Mouse (Mus musculus): ENCODE data around the gene Tacc2. TPM values are rescaled to one million over a fixed set of nuclear protein-coding genes. Genes with fewer than 3 reads are reported as not detected.
A peak's percentile ranks its signal among the peaks of the same experiment; 100 is the strongest.

Gene Tacc2
- polyA plus RNA-seq, 1 experiment from 2014 or later = 34.8 TPM

DNA sequence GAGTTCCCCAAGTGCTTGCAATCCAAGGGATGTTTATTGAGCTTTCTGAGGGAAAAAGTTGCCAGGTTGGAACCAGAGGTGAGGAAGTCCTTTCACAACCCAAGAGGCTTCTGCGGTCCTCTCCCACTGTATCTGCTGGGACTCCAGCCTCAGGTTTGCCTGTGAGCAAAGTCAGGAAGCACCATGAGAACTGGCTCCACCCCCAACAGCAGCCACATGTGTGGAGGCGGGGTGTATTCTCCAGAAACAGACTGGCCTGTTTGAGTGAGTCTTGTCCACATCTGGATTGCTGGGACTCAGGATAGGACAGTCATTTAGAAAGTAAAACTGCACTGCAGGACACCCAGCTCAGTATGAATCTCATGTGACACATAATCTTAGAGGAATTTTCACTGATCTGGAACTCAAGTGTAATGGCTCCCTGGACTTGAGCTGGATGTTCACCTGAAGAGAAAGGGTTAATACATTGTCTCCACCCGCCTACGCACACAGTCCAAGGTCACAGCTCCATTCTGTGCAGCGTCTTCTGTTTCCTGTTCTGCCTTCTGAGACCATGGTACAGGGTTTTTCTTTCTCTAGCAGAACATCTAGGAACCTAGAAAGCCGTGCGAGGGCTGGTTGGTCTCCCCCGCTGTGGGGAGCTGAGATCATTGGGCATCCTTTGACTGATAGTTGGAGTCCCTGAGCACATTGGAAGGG is 149.6 kb downstream of the Tacc2 start:
- no peak overlapping the region for H3K27ac ChIP-seq
- ATAC-seq (ENCODE audit: insufficient number of reproducible peaks, insufficient read depth, low FRiP score, low TSS enrichment, low read depth) = no peak
- no peaks in the 10 kb centered on the region for H3K27me3 ChIP-seq
- H3K4me2 ChIP-seq = no peak overlapping the region
- no peaks in the 10 kb centered on the region for H3K9me3 ChIP-seq
- peaks cover 19% of the 10 kb centered on the region for H3K4me1 ChIP-seq (replicated peaks)
- WGBS = 65% methylated on average over 8 of the region's 8 CpGs
- H3K4me3 ChIP-seq (replicated peaks) = no peak overlapping the region
- peaks cover 71% of the 10 kb centered on the region for H3K36me3 ChIP-seq
- H3K9ac ChIP-seq (replicated peaks) = no peak overlapping the region

DNA sequence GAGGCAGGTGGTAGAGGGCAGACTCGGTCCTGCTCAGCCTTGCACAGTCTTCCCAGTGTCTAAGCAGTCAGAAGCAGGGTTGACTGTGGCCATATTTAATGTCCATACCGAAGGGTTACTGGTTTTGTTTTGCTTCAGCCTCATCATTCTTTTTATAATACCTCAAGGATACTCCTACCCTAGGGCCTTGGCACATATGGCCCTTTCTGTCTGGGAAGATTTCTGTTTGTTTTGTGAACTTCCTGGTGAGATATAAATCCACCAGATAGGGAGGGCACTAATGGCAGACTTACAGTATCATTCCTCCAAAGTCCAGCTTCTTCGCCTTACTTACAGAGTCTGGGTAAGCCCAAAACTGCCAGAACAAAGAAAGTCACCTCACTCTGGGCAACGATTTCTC is 150.3 kb downstream of the Tacc2 start:
- Histone ChIP-seq H3K4me1 (replicated peaks) (peaks cover 22% of the 10 kb centered on the region), H3K27ac (no peak overlapping the region), H3K27me3 (no peaks in the 10 kb centered on the region), H3K4me2 (no peak overlapping the region), H3K9ac (replicated peaks) (no peak overlapping the region), H3K4me3 (replicated peaks) (no peak overlapping the region), H3K9me3 (no peaks in the 10 kb centered on the region), H3K36me3 (peaks cover 73% of the 10 kb centered on the region)
- WGBS = 91% methylated on average over 4 of the region's 4 CpGs
- ATAC-seq (ENCODE audit: insufficient number of reproducible peaks, insufficient read depth, low FRiP score, low TSS enrichment, low read depth) = no peak

DNA sequence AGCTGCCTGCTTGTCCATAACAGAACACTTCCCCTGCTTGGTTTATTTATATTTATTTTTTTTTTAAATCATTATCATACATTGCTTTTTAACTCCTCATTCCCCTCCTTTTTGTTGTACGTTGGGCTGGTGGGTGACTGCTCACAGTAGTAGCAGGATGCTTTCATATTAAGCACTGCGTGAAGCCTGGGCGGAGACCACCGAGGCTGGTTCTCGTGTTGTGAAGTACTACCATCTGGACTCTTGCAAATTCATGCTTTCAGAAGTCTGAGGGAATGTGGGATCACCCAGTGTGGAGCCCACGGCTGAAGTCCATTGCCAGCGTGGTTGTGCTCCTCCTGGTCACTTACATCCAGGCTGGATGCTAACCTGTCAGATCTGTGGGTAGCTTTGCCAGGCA is 154.6 kb downstream of the Tacc2 start:
- H3K27ac ChIP-seq = peak overlapping the region; percentile 54; the same call in 1 of the 2 replicates
- WGBS = 72% methylated on average over 7 of the region's 7 CpGs
- H3K4me1 ChIP-seq (replicated peaks) = peaks cover 17% of the 10 kb centered on the region
- ATAC-seq (ENCODE audit: insufficient number of reproducible peaks, insufficient read depth, low FRiP score, low TSS enrichment, low read depth) = no peak
- H3K27me3 ChIP-seq = no peaks in the 10 kb centered on the region
- H3K4me2 ChIP-seq = no peak overlapping the region
- H3K9ac ChIP-seq (replicated peaks) = no peak overlapping the region
- H3K9me3 ChIP-seq = no peaks in the 10 kb centered on the region
- H3K4me3 ChIP-seq (replicated peaks) = no peak overlapping the region
- H3K36me3 ChIP-seq = peaks cover 73% of the 10 kb centered on the region

DNA sequence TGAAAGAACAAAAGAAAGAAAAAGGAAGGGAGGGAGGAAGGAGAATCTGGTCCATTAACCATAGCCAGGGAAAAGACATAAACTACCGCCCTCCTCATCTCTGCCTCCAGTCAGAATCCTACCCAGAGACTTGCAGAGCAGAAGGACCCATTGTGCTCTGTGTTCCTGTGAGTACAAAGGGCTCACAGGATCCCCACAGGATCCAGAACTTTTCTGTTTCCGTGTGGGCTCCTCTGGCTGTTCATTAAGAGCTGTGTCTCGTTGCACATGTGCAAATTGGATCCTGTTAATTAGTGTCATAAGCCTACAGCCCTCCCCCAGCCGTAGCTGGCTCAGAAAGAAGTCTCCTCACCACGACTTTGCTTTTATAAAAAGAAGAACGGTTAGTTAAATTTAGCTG is 155.7 kb downstream of the Tacc2 start:
- 0 out of 2 replicates have a peak overlapping the region, but pooled peaks have one; percentile 1 for H3K27ac ChIP-seq
- H3K9me3 ChIP-seq = no peaks in the 10 kb centered on the region
- no peak overlapping the region for H3K9ac ChIP-seq (replicated peaks)
- no peak for ATAC-seq (ENCODE audit: insufficient number of reproducible peaks, insufficient read depth, low FRiP score, low TSS enrichment, low read depth)
- peaks cover 13% of the 10 kb centered on the region for H3K4me1 ChIP-seq (replicated peaks)
- no peak overlapping the region for H3K4me2 ChIP-seq
- no peak overlapping the region for H3K4me3 ChIP-seq (replicated peaks)
- H3K36me3 ChIP-seq = peaks cover 81% of the 10 kb centered on the region
- 62% methylated on average over 6 of the region's 6 CpGs for WGBS
- no peaks in the 10 kb centered on the region for H3K27me3 ChIP-seq

DNA sequence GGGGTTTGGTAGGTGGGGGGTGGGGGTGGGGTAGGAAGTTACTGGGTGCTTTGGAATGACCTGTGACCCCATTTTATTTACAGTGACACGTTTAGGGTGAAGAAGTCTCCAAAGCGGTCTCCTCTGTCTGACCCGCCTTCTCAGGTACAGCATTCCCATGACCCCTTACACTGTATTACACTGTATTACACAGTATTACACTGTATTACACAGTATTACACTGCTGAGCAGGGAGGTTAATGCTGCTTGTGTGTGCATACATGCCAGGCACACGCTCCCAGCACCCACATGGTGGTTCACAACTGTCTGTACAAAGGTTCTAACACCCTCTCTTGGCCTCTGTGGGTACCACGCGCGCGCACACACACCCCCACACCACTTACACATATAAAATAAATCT is 156.2 kb downstream of the Tacc2 start:
- Histone ChIP-seq H3K4me1 (replicated peaks) (peaks cover 13% of the 10 kb centered on the region), H3K9me3 (no peaks in the 10 kb centered on the region), H3K9ac (replicated peaks) (no peak overlapping the region), H3K36me3 (peaks cover 81% of the 10 kb centered on the region), H3K27ac (no peak overlapping the region; the same call in 1 of the 2 replicates), H3K4me3 (replicated peaks) (no peak overlapping the region), H3K4me2 (no peak overlapping the region), H3K27me3 (no peaks in the 10 kb centered on the region)
- WGBS = 88% methylated on average over 8 of the region's 8 CpGs
- no peak for ATAC-seq (ENCODE audit: insufficient number of reproducible peaks, insufficient read depth, low FRiP score, low TSS enrichment, low read depth)

DNA sequence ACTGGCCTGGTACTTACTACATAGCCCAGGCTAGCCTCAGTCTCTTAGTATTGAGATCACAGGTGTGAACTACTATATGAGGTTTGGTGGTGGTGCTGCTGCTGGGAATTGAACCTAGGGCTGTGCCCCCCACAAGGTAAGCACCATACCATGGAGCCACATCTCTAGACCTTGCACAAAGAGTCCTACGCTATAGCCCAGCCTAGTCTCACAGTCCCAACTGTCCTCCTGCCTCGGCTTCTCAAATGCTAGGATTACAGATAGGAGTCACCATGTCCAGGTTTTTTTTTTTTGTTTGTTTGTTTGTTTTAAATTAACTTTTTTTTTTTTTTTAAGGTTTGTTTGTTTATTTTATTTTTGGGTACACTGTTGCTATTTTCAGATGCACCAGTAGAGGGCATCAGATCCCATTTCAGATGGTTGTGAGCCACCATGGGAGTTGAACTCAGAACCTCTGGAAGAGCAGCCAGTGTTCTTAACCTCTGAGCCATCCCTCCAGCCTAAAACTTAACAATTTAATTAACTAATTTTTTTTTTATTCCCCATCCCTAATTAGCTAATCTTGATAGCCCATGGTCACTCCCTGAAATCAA is 157.1 kb downstream of the Tacc2 start:
- Histone ChIP-seq H3K9me3 (no peaks in the 10 kb centered on the region), H3K27ac (no peak overlapping the region), H3K9ac (replicated peaks) (no peak overlapping the region), H3K36me3 (peaks cover 81% of the 10 kb centered on the region), H3K27me3 (no peaks in the 10 kb centered on the region), H3K4me2 (no peak overlapping the region), H3K4me3 (replicated peaks) (no peak overlapping the region), H3K4me1 (replicated peaks) (peaks cover 13% of the 10 kb centered on the region)
- WGBS = 95% methylated on average over 2 of the region's 2 CpGs
- no peak for ATAC-seq (ENCODE audit: insufficient number of reproducible peaks, insufficient read depth, low FRiP score, low TSS enrichment, low read depth)

DNA sequence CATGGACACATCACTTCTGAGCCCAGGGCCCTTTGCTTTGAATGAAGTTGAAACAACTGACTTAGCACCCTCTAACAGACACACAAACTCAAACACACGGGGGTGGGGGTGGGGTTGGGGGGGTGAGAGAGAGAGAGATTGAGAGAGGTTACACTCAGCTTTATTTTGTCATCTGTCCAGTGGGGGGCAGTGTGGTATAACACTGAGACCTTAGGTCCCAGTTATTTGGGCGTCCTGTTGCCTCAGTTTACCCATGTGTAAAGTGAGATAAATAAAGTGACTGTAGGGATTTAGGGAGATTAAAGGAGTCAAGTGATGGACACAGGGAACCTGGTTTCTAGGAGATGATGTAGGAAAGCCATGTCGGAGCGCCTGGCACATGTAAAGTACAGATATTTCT is 163.9 kb downstream of the Tacc2 start:
- Histone ChIP-seq H3K36me3 (peaks cover 98% of the 10 kb centered on the region), H3K27me3 (no peaks in the 10 kb centered on the region), H3K27ac (no peak overlapping the region), H3K4me1 (replicated peaks) (no peaks in the 10 kb centered on the region), H3K4me3 (replicated peaks) (no peak overlapping the region), H3K9me3 (no peaks in the 10 kb centered on the region), H3K4me2 (no peak overlapping the region), H3K9ac (replicated peaks) (no peak overlapping the region)
- ATAC-seq (ENCODE audit: insufficient number of reproducible peaks, insufficient read depth, low FRiP score, low TSS enrichment, low read depth) = no peak
- 90% methylated on average over 4 of the region's 4 CpGs for WGBS

DNA sequence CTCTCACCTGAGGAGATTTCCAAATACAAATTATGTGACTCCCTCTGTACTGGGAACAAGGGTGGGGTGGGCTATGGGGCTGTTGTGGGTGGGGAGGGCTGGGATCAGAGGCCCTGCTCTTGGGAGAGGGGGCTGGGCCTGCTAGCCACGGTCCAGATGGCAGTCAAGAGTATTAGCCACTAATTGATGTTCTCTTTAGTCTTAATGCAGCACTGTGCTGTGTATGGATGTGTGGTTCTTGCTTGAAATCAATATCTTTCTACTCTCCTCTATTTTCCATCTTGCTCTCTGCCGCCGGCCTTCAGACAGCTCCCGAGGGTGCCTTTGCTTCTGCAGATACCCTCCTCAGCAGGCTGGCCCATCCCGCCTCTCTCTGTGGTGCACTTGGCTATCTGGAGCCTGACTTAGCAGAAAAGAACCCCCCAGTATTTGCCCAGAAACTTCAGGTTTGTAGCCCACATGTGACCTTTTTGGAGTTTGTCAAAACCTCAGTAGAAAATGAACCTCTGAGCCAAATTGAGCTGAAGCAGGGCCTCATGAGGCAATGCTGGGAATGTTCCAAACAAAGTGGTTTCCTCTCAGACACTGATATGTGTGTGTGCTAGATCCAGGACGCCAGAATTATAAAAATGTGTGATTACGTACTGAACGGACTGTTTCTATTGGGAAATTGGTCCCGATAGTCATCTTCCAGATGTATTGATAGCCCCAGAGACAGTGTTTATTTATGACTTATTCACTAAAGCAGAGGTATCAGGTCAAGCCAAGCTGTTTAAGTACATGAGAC is 166.2 kb downstream of the Tacc2 start:
- H3K4me2 ChIP-seq = no peak overlapping the region
- H3K36me3 ChIP-seq = peaks cover 95% of the 10 kb centered on the region
- H3K9me3 ChIP-seq = no peaks in the 10 kb centered on the region
- no peak overlapping the region for H3K9ac ChIP-seq (replicated peaks)
- 81% methylated on average over 9 of the region's 9 CpGs for WGBS
- no peaks in the 10 kb centered on the region for H3K27me3 ChIP-seq
- no peak for ATAC-seq (ENCODE audit: insufficient number of reproducible peaks, insufficient read depth, low FRiP score, low TSS enrichment, low read depth)
- H3K4me3 ChIP-seq (replicated peaks) = no peak overlapping the region
- H3K4me1 ChIP-seq (replicated peaks) = no peaks in the 10 kb centered on the region
- no peak overlapping the region for H3K27ac ChIP-seq

DNA sequence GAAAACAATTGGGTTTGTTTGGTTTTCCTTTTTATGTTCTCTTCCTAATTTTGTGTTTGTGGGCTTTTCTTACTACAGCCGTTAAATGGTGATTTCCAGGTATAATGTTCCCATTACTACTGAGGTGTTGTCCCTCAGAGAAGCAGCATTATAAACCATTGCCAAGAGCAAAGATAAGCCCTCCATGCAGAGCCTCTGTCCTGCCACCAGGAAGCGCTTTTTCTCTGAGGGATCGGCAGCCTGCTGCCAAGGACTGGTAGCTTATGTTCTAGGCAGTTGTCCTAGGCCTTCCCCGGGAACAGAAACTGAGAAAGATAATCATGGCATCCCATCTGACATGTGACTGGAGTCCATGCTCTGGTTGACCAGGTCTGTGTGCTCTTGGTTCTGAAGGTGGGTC is 171.9 kb downstream of the Tacc2 start:
- peaks cover 92% of the 10 kb centered on the region for H3K36me3 ChIP-seq
- WGBS = 93% methylated on average over 4 of the region's 4 CpGs
- no peak for ATAC-seq (ENCODE audit: insufficient number of reproducible peaks, insufficient read depth, low FRiP score, low TSS enrichment, low read depth)

DNA sequence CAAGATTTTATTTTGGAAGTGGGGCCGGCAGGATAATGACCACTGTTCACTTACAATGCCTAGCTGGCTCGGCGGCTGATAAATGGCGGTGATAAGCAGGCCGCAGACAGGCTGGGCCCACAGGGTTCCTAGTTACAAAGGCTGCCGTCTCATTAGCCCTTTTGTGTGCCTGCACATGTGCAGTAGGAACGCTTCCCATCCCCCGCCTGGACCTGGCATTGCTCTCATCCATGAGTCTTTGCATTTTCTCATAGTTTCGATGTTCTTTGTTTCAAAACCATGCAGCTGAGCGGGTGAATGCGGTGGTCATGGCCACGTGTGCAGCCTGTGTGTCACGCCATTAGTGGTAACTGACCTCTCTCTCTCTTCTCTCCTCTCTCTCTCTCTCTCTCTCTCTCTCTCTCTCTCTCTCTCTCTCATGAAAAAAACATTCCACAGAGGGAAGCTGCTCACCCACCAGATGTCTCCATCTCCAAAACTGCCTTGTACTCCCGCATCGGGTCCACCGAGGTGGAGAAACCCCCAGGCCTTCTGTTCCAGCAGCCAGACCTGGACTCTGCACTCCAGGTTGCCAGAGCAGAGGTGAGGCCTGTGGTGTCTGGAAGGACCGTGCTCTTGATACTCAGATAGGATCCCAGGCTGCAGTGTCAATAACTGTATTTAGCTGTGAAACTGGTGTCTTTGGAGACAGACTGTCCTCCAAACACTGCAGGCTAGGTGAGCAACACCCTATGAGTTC is 173.7 kb downstream of the Tacc2 start:
- ATAC-seq (ENCODE audit: insufficient number of reproducible peaks, insufficient read depth, low FRiP score, low TSS enrichment, low read depth) = no peak
- 0 out of 2 replicates have a peak overlapping the region, but pooled peaks have one; percentile 7 for H3K27ac ChIP-seq
- H3K4me1 ChIP-seq (replicated peaks) = peaks cover 8% of the 10 kb centered on the region; the same call in 1 of the 2 replicates
- H3K9ac ChIP-seq (replicated peaks) = no peak overlapping the region
- no peaks in the 10 kb centered on the region for H3K27me3 ChIP-seq
- H3K4me2 ChIP-seq = no peak overlapping the region
- no peak overlapping the region for H3K4me3 ChIP-seq (replicated peaks)
- 63% methylated on average over 17 of the region's 17 CpGs for WGBS
- peaks cover 92% of the 10 kb centered on the region for H3K36me3 ChIP-seq
- H3K9me3 ChIP-seq = no peaks in the 10 kb centered on the region

More for the DNA sequence above, 171.9 kb downstream of the Tacc2 start:
- H3K4me2 ChIP-seq = no peak overlapping the region
- H3K27ac ChIP-seq = no peak overlapping the region
- H3K27me3 ChIP-seq = no peaks in the 10 kb centered on the region
- H3K9ac ChIP-seq (replicated peaks) = no peak overlapping the region
- H3K4me3 ChIP-seq (replicated peaks) = no peak overlapping the region
- 0 out of 2 replicates have a peak, but pooled peaks cover 3% of the 10 kb centered on the region for H3K4me1 ChIP-seq (replicated peaks)
- no peaks in the 10 kb centered on the region for H3K9me3 ChIP-seq

DNA sequence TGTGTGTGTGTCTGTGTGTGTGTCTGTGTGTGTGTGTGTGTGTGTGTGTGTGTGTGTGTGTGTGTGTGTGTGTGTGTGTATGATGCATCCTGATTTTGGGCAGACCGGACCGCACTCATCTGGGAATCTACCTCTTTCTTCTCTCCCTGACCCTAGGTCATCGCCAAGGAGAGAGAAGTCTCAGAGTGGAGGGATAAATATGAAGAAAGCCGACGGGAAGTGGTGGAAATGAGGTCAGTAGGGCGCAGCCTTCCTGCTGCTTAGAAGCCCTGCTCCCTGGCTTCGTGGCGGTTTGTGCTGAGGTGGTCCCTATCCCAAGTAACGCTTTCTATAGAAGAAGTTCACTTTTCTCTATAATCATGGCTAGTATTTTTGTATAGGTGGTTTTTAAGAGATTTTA is 174.4 kb downstream of the Tacc2 start:
- Histone ChIP-seq H3K4me2 (no peak overlapping the region), H3K9me3 (no peaks in the 10 kb centered on the region), H3K27me3 (no peaks in the 10 kb centered on the region), H3K9ac (replicated peaks) (no peak overlapping the region), H3K4me3 (replicated peaks) (no peak overlapping the region), H3K4me1 (replicated peaks) (peaks cover 8% of the 10 kb centered on the region; the same call in 1 of the 2 replicates), H3K27ac (no peak overlapping the region), H3K36me3 (peaks cover 90% of the 10 kb centered on the region)
- no peak for ATAC-seq (ENCODE audit: insufficient number of reproducible peaks, insufficient read depth, low FRiP score, low TSS enrichment, low read depth)
- WGBS = 81% methylated on average over 7 of the region's 9 CpGs

Measured in limb, embryonic 12.5 days (tissue).